Mouse (Mus musculus) hindbrain, embryonic 13.5 days (tissue): ENCODE results near the gene Gm48552. TPM values are rescaled to one million over a fixed set of nuclear protein-coding genes. Genes with fewer than 3 reads are reported as not detected.
A peak's percentile ranks its signal among the peaks of the same experiment; 100 is the strongest.

ENCODE experiments used
- ATAC-seq: fragments of 200-750 bp; cut with Nextera tagmentation; 2 replicates; pipeline ENCODE4 v1.8.0; 2017; ENCODE audit warnings: moderate TSS enrichment; ENCODE audit not compliant: low FRiP score
- H3K27ac ChIP-seq: fragments of 300-500 bp; sonication (generic); 2 replicates; pipeline ENCODE4 v1.5.1; 2015; ENCODE audit warnings: inconsistent platforms, mild to moderate bottlenecking, moderate library complexity
- H3K27me3 ChIP-seq: fragments of 300-500 bp; sonication (generic); 2 replicates; pipeline ENCODE4 v1.6.1; 2015; ENCODE audit warnings: mild to moderate bottlenecking, inconsistent platforms
- H3K36me3 ChIP-seq: fragments of 300-500 bp; sonication (generic); 2 replicates; pipeline ENCODE4 v1.6.1; 2015; ENCODE audit warnings: mild to moderate bottlenecking, inconsistent platforms
- H3K4me1 ChIP-seq: fragments of 300-500 bp; sonication (generic); replicated peaks from 2 replicates; pipeline ENCODE4 v1.6.1; 2015; ENCODE audit warnings: inconsistent platforms
- H3K4me2 ChIP-seq: fragments of 300-500 bp; sonication (generic); 2 replicates; pipeline ENCODE4 v1.6.1; 2015; ENCODE audit warnings: inconsistent platforms, mild to moderate bottlenecking, moderate library complexity
- H3K4me3 ChIP-seq: fragments of 300-500 bp; sonication (generic); 2 replicates; pipeline ENCODE4 v1.5.1; 2015; ENCODE audit warnings: mild to moderate bottlenecking, inconsistent platforms
- H3K9ac ChIP-seq: fragments of 300-500 bp; sonication (generic); 2 replicates; pipeline ENCODE4 v1.6.1; 2015; ENCODE audit warnings: mild to moderate bottlenecking, inconsistent platforms
- H3K9me3 ChIP-seq: fragments of 300-500 bp; sonication (generic); 2 replicates; pipeline ENCODE4 v1.6.1; 2016; ENCODE audit warnings: inconsistent platforms
- WGBS: fragments of 180-500 bp; shearing (Covaris S2); methylation state at CpG from one replicate; pipeline ENCODE4 v1.1.7; 2015; 5-methylcytosine and 5-hydroxymethylcytosine counted together
- polyA plus RNA-seq: library from polyadenylated mRNA; unstranded; fragments of >200 nt; fragmentation: Nextera tagmentation; extraction: Ambion mirVana; gene quantifications from 2 replicates; pipeline ENCODE4 v1.2.1, GENCODE M21; 2015

Gene Gm48552
- polyA plus RNA-seq, 1 experiment from 2014 or later: 2.0 TPM

GRCm38 (mm10) chr10:81379809-81380378 lies 8.9 kb upstream of the Gm48552 start:
- Histone ChIP-seq H3K4me3 (no peak overlapping the region), H3K4me2 (no peak overlapping the region), H3K9me3 (no peaks in the 10 kb centered on the region), H3K27ac (no peak overlapping the region), H3K36me3 (peaks cover 14% of the 10 kb centered on the region; the same call in 1 of the 2 replicates), H3K27me3 (no peaks in the 10 kb centered on the region), H3K4me1 (peaks cover 37% of the 10 kb centered on the region), H3K9ac (no peak overlapping the region)
- WGBS: 95% methylated on average over 6 of the region's 6 CpGs
- ATAC-seq: no peak

DNA sequence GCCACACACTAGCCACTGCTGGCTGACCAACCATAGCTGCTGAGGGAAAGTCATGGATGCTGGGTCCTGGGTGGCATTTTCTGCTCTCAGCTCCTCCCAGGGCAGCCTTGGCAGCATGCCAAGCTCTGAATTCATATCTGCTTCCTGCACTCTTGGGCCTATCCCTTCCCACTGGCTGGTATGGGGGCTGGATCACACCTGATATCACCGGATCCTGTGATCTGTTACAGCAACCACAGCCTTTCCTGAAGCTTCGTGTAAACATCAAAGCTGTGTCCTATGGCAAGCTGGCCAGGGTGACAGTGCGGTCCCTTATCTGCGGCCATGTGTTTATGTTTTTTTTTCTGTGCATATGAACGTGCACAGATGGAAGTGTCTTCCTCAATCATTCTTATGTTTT lies 6.8 kb upstream of the Gm48552 start:
- 92% methylated on average over 5 of the region's 5 CpGs for WGBS
- ATAC-seq: no peak
- 0 out of 2 replicates have a peak overlapping the region, but pooled peaks have one; percentile 5 for H3K27ac ChIP-seq
- H3K36me3 ChIP-seq: peaks cover 13% of the 10 kb centered on the region
- H3K9ac ChIP-seq: peak overlapping the region; percentile 39; the same call in 1 of the 2 replicates
- H3K4me3 ChIP-seq: no peak overlapping the region
- H3K4me2 ChIP-seq: no peak overlapping the region
- peaks cover 32% of the 10 kb centered on the region for H3K4me1 ChIP-seq
- no peaks in the 10 kb centered on the region for H3K27me3 ChIP-seq
- no peaks in the 10 kb centered on the region for H3K9me3 ChIP-seq

GRCm38 (mm10) chr10:81383802-81384604 lies 4.8 kb upstream of the Gm48552 start, which contains the start of the genes Dohh and Gm48551:
Gene Dohh, plus strand, starts transcription at chr10:81384428.
Gene Gm48551, plus strand, starts transcription at chr10:81384466.
- H3K27ac ChIP-seq: peak within 1 kb of the TSS; percentile 90

DNA sequence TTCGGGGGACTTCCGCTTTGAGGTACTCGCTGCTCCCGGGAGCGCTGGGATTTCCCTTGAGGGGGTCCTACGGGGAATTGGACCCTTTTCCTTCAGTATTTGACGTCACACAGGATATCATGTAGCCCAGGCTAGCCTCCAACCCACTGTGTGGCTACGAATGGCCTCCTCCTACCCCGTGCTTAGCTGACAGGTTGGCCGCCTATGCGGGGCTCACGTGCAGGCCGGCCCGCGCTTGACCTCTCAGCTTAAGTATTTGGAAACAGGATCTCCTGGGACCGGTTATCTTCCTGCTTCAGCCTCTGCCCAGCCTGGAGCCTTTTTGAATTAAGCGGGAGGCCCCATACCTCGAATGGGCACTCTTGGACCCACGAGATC lies 4.2 kb upstream of the Gm48552 start:
- Histone ChIP-seq H3K36me3 (peaks cover 34% of the 10 kb centered on the region), H3K27me3 (no peaks in the 10 kb centered on the region), H3K27ac (peak overlapping the region; percentile 90), H3K4me2 (peak overlapping the region; percentile 95), H3K4me3 (peak overlapping the region; percentile 96), H3K4me1 (peaks cover 23% of the 10 kb centered on the region), H3K9ac (peak overlapping the region; percentile 90), H3K9me3 (no peaks in the 10 kb centered on the region)
- under 1% methylated on average over 19 of the region's 19 CpGs for WGBS
- peak; percentile 34 for ATAC-seq

More at GRCm38 (mm10) chr10:81383802-81384604, 4.8 kb upstream of the Gm48552 start, which contains the start of the genes Dohh and Gm48551:
- no peaks in the 10 kb centered on the region for H3K27me3 ChIP-seq
- H3K4me3 ChIP-seq: peak within 1 kb of the TSS; percentile 96
- peak; percentile 91 for ATAC-seq
- H3K9ac ChIP-seq: peak within 1 kb of the TSS; percentile 90
- H3K4me1 ChIP-seq: peaks cover 22% of the 10 kb centered on the region
- H3K4me2 ChIP-seq: peak within 1 kb of the TSS; percentile 95
- WGBS: 9% methylated on average over 54 of the region's 54 CpGs
- no peaks in the 10 kb centered on the region for H3K9me3 ChIP-seq
- peaks cover 33% of the 10 kb centered on the region for H3K36me3 ChIP-seq

DNA sequence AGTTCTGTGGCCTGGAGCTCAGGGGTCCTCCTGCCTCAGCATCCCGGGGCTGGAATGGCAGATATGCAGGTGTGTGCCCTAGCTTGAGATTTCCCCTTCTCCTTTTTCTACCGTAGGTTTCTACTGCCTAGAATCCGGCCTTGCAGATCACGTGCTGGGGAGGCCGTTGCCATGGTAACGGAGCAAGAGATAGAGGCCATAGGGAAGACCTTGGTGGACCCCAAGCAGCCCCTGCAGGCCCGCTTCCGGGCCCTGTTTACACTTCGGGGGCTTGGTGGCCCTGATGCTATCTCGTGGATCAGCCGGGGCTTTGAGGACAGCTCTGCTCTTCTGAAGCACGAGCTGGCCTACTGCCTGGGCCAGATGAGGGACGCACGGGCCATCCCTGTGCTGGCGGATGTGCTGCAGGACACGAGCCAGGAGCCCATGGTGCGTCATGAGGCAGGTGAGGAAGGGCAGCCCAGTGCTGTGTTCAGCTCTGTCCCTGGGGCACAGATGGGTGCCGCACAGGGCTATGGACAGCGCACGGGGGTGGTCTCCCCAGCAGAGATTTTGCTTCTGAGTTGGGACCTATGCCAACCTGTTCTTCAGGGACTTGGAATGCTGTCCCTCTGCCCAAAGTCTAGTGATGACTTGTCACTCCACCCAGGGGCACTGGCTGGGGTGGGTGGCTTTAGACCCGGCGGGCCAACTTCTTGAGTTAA lies 3.0 kb upstream of the Gm48552 start:
- Histone ChIP-seq H3K4me3 (peak overlapping the region; percentile 96), H3K4me1 (peaks cover 27% of the 10 kb centered on the region), H3K4me2 (peak overlapping the region; percentile 95), H3K9ac (peak overlapping the region; percentile 90), H3K36me3 (peaks cover 36% of the 10 kb centered on the region), H3K27me3 (no peaks in the 10 kb centered on the region), H3K27ac (no peak overlapping the region), H3K9me3 (no peaks in the 10 kb centered on the region)
- ATAC-seq: no peak
- WGBS: 84% methylated on average over 22 of the region's 22 CpGs

DNA sequence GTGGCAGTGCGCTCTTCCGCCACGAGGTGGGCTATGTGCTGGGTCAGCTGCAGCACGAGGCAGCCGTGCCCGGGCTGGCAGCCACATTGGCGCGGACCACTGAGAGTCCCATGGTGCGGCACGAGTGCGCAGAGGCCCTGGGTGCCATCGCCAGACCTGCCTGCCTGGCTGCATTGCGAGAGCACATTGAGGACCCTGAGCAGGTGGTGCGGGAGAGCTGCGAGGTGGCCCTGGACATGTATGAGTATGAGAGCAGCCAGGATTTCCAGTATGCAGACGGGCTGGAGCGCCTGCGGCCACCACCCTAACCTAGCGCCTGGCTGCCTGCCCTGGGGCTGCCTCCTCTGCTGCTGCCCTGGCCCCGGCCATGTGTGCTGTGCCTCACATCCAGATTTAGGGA lies 1.1 kb upstream of the Gm48552 start:
- Histone ChIP-seq H3K27me3 (no peaks in the 10 kb centered on the region), H3K36me3 (peaks cover 41% of the 10 kb centered on the region), H3K27ac (no peak overlapping the region), H3K4me1 (peaks cover 29% of the 10 kb centered on the region), H3K4me3 (no peak overlapping the region), H3K9ac (no peak overlapping the region), H3K4me2 (no peak overlapping the region), H3K9me3 (no peaks in the 10 kb centered on the region)
- ATAC-seq: no peak
- WGBS: 95% methylated on average over 20 of the region's 20 CpGs

- Histone ChIP-seq H3K27me3 (0 out of 2 replicates have a peak, but pooled peaks cover 2% of the 10 kb centered on the region), H3K4me2 (no peak overlapping the region), H3K27ac (0 out of 2 replicates have a peak overlapping the region, but pooled peaks have one; percentile 52), H3K9me3 (no peaks in the 10 kb centered on the region), H3K4me3 (no peak overlapping the region), H3K4me1 (peaks cover 43% of the 10 kb centered on the region), H3K9ac (peak overlapping the region; percentile 55; the same call in 1 of the 2 replicates), H3K36me3 (peaks cover 41% of the 10 kb centered on the region)
- no peak for ATAC-seq
- 43% methylated on average over 3 of the region's 3 CpGs for WGBS
Measured at GRCm38 (mm10) chr10:81389373-81389772, 568 bp downstream of the Gm48552 start.

DNA sequence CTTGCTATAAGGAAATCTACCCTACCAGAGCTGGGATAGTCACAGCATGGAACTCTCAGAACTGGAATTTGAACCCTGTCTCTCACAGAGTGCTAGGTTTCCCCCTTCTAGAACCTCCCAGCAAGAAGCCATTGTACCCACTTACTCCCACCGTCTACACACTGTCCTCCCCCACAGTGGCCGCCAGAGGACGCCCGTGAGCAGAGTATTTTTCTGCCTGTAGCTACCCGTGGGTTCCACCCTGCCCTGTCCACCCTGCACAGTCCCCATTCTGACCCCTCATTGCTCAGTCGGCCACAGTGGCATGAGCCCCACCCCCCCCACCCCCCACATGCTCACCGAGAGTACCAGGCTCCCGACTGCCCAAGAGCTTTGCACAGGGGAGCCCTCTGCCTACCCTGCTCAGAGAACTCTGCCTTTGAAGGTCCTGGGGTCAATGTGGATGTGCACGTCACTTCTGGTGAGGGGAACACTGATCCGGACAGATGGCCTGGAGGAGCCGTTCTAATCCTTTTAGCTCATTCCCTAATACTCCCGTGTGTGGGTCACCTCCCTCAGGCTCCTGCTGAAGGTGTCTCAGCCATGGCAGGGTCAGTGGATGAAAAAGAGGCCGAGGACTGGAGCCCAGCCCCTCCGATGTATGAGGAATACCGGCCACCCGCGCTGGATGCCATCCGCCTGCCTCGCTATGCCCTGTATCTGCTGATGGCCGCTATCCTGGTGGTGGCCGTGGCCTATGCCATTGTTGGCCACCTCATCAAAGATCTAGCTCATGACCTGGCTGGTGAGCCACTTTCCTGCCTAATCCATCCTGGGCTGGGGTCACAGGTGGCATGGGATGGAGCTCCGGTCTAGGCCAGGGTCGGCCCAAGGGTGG lies 1.2 kb downstream of the Gm48552 start:
- 0 out of 2 replicates have a peak, but pooled peaks cover 2% of the 10 kb centered on the region for H3K27me3 ChIP-seq
- peaks cover 41% of the 10 kb centered on the region for H3K36me3 ChIP-seq
- 0 out of 2 replicates have a peak overlapping the region, but pooled peaks have one; percentile 52 for H3K27ac ChIP-seq
- no peaks in the 10 kb centered on the region for H3K9me3 ChIP-seq
- WGBS: 61% methylated on average over 23 of the region's 23 CpGs
- peak; percentile 19; the same call in 1 of the 2 replicates for ATAC-seq
- H3K4me2 ChIP-seq: no peak overlapping the region
- H3K4me1 ChIP-seq: peaks cover 37% of the 10 kb centered on the region
- no peak overlapping the region for H3K4me3 ChIP-seq
- peak overlapping the region; percentile 55; the same call in 1 of the 2 replicates for H3K9ac ChIP-seq

GRCm38 (mm10) chr10:81390678-81390965 lies 1.8 kb downstream of the Gm48552 start:
- no peak for ATAC-seq
- Histone ChIP-seq H3K4me1 (peaks cover 31% of the 10 kb centered on the region), H3K4me3 (no peak overlapping the region), H3K27me3 (0 out of 2 replicates have a peak, but pooled peaks cover 2% of the 10 kb centered on the region), H3K4me2 (no peak overlapping the region), H3K9ac (no peak overlapping the region), H3K27ac (no peak overlapping the region), H3K36me3 (peaks cover 41% of the 10 kb centered on the region), H3K9me3 (no peaks in the 10 kb centered on the region)
- 88% methylated on average over 13 of the region's 13 CpGs for WGBS

GRCm38 (mm10) chr10:81392270-81392669 lies 3.5 kb downstream of the Gm48552 start:
- Histone ChIP-seq H3K27me3 (0 out of 2 replicates have a peak, but pooled peaks cover 2% of the 10 kb centered on the region), H3K36me3 (peaks cover 26% of the 10 kb centered on the region), H3K4me3 (no peak overlapping the region), H3K4me1 (peaks cover 41% of the 10 kb centered on the region), H3K4me2 (no peak overlapping the region), H3K9me3 (no peaks in the 10 kb centered on the region), H3K27ac (no peak overlapping the region), H3K9ac (no peak overlapping the region)
- whole genome bisulfite sequencing: 82% methylated on average over 6 of the region's 6 CpGs
- no peak for ATAC-seq

DNA sequence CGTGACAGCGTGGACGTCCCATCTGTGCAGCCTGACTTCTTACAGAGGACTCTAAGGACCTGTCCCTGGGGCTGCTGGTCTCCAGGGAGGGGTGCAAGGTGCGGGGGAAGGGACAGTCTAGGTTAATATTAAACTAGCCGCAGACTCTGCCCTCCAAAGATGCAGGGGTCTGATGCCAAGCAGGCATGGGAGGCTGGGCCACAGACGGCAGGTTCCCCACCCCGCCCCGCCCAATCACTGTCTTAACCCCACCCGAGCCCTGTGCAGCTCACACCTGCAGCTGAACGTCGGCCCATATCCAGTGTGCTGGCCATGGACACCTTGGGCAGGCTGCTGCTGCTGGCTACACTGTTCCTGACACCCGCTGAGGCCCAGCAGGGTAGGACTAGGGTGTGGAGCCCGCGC lies 4.0 kb downstream of the Gm48552 start, which contains the start of gene Smim24:
Gene Smim24, plus strand, starts transcription at position 271 of the 405 bp plus-strand sequence.
- Histone ChIP-seq H3K27me3 (0 out of 2 replicates have a peak, but pooled peaks cover 2% of the 10 kb centered on the region), H3K4me3 (peak within 1 kb of the TSS; percentile 18), H3K9ac (peak within 1 kb of the TSS; percentile 59), H3K36me3 (peaks cover 26% of the 10 kb centered on the region), H3K4me1 (peaks cover 46% of the 10 kb centered on the region), H3K27ac (peak within 1 kb of the TSS; percentile 40), H3K9me3 (no peaks in the 10 kb centered on the region), H3K4me2 (peak within 1 kb of the TSS; percentile 45)
- ATAC-seq: no peak
- 71% methylated on average over 14 of the region's 14 CpGs for WGBS
